Mouse (Mus musculus) cortical plate, adult 2 months (tissue): ENCODE results near the gene Prss41. TPM values are rescaled to one million over a fixed set of nuclear protein-coding genes. Genes with fewer than 3 reads are reported as not detected.

Experiments used
- H3K27ac ChIP-seq: fragments of 200-500 bp; 2 replicates; pipeline ENCODE4 v1.5.1; 2012; ENCODE audit warnings: low read length, control low read depth, inconsistent platforms; ENCODE audit not compliant: insufficient read depth
- H3K4me1 ChIP-seq: fragments of 200-500 bp; 2 replicates; pipeline ENCODE4 v1.6.1; 2011; ENCODE audit warnings: low read length; ENCODE audit not compliant: control insufficient read depth, insufficient read depth
- H3K4me3 ChIP-seq: fragments of 200-500 bp; 2 replicates; pipeline ENCODE4 v1.5.1; 2011; ENCODE audit warnings: mild to moderate bottlenecking, low read length, control low read depth; ENCODE audit not compliant: insufficient read depth
- CTCF ChIP-seq: fragments of 200-500 bp; IDR thresholded peaks from 2 replicates; pipeline ENCODE4 v1.5.1; 2011; ENCODE audit warnings: mild to moderate bottlenecking, control low read depth, low read length; ENCODE audit not compliant: insufficient read depth; ENCODE audit errors: extremely low read depth
- POLR2A ChIP-seq: fragments of 200-500 bp; IDR thresholded peaks from 2 replicates; pipeline ENCODE4 v1.6.1; 2011; ENCODE audit warnings: mild to moderate bottlenecking, low read length, control low read depth; ENCODE audit not compliant: insufficient read depth; ENCODE audit errors: extremely low read depth
- polyA plus RNA-seq: library from polyadenylated mRNA; depleted of rRNA; stranded (reverse); fragments of >200 nt; gene quantifications from 2 replicates; pipeline ENCODE4 v1.2.3, GENCODE M21; 2012

The Prss41 gene
- polyA plus RNA-seq, 1 experiment: 0.29 TPM

DNA sequence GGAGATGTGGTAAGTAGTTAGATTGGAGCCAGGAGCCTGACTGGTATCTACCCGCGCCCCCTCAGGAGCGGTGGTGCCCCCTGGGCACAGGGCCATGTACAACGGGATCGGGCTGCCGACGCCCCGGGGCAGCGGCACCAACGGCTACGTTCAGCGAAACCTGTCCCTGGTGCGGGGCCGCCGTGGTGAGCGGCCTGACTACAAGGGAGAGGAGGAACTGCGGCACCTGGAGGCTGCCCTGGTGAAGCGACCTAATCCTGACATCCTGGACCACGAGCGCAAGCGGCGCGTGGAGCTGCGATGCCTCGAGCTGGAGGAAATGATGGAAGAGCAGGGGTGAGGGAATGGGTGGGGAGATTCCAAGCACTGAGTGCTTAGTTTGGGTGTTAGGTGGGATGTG, 37.1 kb downstream of the Prss41 start:
- 0 out of 2 replicates have a peak, but pooled peaks cover 1% of the 10 kb centered on the region for H3K4me1 ChIP-seq
- TF ChIP-seq POLR2A (no peak), CTCF (no peak)
- peak overlapping the region; percentile 2; the same call in 1 of the 2 replicates for H3K4me3 ChIP-seq
- H3K27ac ChIP-seq: no peak overlapping the region

DNA sequence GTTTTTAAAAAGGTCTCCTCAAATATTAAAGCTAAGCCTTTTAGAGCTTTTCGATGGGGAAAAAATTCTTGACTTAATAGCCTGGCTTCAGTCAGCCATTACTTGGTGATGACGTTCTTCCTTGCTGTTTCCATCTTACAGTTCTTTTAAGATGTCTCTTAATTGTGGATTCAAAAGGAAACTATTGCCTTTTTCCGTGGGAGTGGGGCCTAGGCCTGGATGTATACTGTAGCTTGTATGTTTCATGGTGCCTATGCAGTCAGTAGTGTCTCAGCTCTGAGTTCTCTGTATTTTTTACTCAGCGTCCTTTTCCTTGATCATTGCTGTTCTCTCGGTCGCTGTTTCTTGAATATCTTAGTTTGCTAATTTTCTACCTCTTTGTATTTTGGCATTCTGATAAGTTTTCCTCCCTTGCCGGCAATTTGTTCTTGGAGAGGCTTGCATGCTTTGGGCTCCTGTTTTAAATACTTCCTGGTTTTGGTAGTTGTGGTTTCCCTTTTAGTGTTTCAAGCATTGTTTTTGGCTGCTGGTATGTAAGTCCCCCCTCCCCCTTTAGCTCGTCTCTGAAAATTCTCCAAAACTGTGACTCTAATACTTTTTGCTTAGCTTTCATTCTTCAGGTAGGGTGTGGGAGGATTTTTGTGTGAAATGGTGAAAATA, 39.4 kb downstream of the Prss41 start:
- 0 out of 2 replicates have a peak, but pooled peaks cover 1% of the 10 kb centered on the region for H3K4me1 ChIP-seq
- H3K27ac ChIP-seq: no peak overlapping the region
- TF ChIP-seq CTCF: no peak
- TF ChIP-seq POLR2A: no peak
- peak overlapping the region; percentile 80 for H3K4me3 ChIP-seq

DNA sequence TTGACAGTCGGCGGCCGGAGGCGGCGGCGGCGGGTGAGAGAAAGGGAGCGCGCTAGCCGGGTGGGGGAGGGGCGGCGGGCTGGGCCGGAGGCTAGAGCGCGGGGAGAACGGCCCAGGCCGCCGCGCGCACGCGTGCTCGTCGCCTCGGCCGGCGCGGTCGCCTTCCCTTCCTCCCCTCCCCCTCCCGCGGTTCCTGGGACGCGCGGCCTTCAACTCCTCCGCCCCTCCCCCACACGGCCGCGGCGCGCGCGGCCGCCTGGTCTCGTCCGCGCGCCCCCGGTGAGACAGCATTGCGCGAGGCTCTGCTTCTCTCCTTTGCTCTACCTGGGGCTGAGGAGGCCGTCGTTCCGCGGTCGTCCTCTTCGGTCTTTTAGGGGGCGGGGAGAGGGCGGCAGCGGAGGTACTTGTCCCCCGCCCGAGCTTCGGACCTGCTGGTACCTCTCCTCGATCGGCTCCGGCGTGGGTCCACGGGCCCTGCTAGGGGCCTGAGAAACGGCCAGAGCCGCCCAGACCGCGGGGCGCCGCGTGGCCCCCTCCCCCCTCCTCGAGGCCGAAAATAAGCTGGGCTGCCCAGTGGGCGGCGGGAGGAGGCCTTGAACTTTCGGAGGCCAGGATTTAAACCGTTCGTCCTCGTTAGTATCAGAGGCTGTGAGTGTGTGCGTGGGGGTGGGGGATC, 40.5 kb downstream of the Prss41 start:
- H3K4me3 ChIP-seq: peak overlapping the region; percentile 80
- H3K4me1 ChIP-seq: 0 out of 2 replicates have a peak, but pooled peaks cover 1% of the 10 kb centered on the region
- H3K27ac ChIP-seq: peak overlapping the region; percentile 62
- TF ChIP-seq CTCF (no peak), POLR2A (no peak)

DNA sequence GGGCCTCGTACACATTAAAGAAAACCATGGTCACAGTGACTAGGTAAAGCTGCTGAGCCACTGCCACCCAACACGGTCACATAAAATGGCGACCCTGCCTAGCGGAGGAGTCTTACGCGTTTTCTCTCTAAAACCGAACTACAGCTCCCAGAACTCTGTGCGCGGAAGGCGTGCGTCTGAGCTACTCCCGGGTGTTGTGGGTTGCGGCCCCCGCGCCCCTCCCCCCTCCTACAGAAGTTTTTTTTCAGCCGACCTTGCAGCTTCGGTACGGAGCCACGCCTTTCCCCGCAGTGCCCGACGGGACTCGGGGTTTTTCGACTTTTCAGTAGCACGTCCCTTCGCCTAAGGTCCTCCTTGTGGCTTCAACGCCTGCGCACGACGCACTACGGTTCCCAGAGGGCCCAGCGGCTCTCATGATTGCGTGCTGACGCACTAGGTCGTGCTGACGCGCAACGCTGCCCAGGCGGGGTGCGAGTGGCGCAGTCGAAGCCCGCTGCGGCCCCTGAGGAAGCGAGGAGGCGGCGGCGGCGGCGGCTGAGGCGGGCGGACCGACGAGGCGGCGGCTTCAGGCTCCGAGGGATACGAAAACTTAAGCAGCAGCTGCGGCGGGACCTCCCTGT, 41.1 kb downstream of the Prss41 start:
- peak overlapping the region; percentile 80 for H3K4me3 ChIP-seq
- H3K4me1 ChIP-seq: 0 out of 2 replicates have a peak, but pooled peaks cover 1% of the 10 kb centered on the region
- H3K27ac ChIP-seq: peak overlapping the region; percentile 86
- TF ChIP-seq CTCF: no peak
- TF ChIP-seq POLR2A: peak; percentile 88

DNA sequence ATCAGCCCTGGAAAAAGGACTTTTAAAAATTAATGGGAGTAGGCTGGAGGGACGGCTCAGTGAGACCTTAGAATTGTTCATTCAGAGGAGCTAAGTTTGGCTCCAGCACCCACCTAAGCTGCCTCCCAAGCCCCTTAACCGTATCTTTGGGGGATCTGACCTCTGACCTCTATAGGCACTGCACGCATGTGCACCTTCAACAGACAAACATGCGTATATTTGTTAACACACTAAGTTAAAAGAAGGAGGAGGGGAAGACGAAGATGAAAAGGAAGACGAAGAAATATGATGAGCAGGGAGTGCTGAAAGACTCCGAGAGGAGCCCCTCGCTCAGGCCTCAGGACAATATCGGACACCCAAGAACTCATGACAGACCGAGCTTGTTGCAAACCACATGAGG, 42.3 kb downstream of the Prss41 start:
- Histone ChIP-seq H3K27ac (no peak overlapping the region), H3K4me3 (no peak overlapping the region), H3K4me1 (0 out of 2 replicates have a peak, but pooled peaks cover 1% of the 10 kb centered on the region)
- TF ChIP-seq CTCF (no peak), POLR2A (no peak)

DNA sequence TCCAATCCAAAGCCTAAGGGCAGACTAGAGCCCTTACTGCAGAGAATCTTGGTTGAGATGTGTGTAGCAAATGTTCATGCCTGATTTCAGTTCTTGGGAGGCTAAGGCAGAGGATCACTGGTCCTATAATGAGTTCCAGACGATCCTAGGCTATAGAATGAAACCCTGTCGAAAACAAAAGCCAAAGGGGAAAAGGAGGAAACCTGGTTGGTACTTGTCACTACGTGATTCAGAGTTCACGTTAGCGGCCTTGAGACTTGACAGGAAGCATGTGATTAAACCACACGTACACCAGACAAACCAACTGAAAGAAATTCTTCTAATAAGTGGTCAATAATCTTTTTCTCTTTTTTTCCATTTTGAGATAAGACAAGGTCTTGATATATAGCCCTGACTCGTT, 46.7 kb downstream of the Prss41 start:
- no peak overlapping the region for H3K4me3 ChIP-seq

DNA sequence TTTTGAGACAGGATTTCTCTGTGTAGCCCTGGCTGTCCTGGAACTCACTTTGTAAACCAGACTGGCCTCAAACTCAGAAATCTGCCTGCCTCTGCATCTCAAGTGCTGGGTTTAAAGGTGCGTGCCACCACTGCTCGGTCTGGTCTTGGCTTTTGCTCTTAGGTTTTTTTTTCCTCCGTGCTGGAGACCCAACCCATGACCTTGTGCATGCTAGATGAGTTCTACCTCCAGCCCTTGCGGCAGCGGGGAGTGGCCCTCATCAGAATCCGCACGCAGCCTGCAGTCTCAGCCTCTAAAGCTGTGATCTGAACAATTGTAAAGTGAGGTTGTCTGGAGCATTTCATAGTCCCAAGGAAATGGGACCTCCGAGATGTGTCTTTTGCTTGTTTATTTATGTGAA, 48.6 kb downstream of the Prss41 start:
- TF ChIP-seq POLR2A: no peak
- no peak for TF ChIP-seq CTCF
- Histone ChIP-seq H3K4me3 (no peak overlapping the region), H3K27ac (no peak overlapping the region), H3K4me1 (no peaks in the 10 kb centered on the region)

More for the DNA sequence above, 46.7 kb downstream of the Prss41 start:
- Histone ChIP-seq H3K27ac (no peak overlapping the region), H3K4me1 (no peaks in the 10 kb centered on the region)
- TF ChIP-seq CTCF (no peak), POLR2A (no peak)

DNA sequence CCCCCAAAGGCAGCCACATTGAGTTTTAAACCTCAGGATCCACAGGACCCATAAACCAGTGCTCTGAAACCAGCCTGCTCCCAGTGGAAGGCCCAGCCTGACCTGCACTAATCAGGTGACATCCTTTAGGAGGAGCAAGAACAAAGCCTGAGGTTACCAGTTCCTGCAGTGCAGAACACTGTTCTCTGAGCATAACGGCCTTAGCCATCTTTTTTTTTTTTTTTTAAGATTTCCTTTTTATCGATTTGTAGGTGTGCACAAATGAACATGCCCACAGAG, 53.0 kb downstream of the Prss41 start:
- Histone ChIP-seq H3K27ac (peak overlapping the region; percentile 91), H3K4me3 (peak overlapping the region; percentile 39), H3K4me1 (0 out of 2 replicates have a peak, but pooled peaks cover 1% of the 10 kb centered on the region)
- TF ChIP-seq POLR2A (no peak), CTCF (no peak)

DNA sequence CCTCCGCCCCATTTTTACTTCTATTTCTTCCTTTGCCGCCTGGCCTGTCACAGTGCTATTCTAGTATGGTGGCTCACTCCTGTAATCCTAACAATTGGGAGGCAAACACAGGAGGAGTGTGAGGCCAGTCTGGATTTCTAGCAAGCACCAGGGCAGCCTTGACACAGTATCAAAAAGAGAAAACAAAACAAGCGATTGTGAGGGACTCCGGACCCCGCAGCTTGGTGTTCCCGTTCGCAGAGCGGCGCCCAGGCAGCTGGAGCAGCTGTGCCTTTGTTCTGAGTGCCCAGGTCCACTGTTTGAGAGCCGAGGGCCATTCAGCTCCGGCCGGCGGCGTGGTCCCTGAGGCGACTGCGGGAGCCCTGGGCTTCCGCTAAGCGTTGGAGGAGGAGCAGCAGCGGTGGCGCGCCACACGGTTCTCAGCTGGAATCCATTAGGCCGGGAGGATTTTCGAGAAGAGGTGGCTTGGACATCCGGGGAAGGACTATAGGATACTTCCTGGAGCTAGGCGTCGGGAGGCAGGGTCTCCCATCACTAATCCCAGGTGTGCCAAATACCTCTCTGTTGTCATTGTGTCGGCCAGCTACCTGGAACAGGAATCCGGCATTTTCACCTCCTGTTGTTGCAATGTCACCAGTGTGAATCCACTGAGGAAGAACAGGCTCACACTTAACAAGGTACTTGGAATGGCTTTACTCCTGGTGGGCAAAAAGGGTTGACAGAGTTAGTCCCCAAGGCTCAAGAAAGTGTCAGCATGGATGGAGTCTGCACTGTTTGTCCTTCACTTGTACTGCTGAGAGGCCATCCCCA, 53.5 kb downstream of the Prss41 start, which contains the start of gene Srrm2:
Gene Srrm2, plus strand, starts transcription at position 264 of the 810 bp plus-strand sequence.
- peak within 1 kb of the TSS; percentile 91 for H3K27ac ChIP-seq
- 0 out of 2 replicates have a peak, but pooled peaks cover 1% of the 10 kb centered on the region for H3K4me1 ChIP-seq
- H3K4me3 ChIP-seq: peak within 1 kb of the TSS; percentile 39
- TF ChIP-seq CTCF: no peak
- peak; percentile 46; the same call in 1 of the 2 replicates for TF ChIP-seq POLR2A
